Mouse (Mus musculus): Measurements from ENCODE around the gene Serping1. TPM values are rescaled to one million over a fixed set of nuclear protein-coding genes. Genes with fewer than 3 reads are reported as not detected.

Gene Serping1
- total and polyA plus RNA-seq, 2 experiments, result 298 to 1,033 TPM

GRCm38 (mm10) chr2:84779210-84779609 is 4.0 kb upstream of the Serping1 start:
- Histone ChIP-seq H3K9ac (ENCODE audit: low read depth, low read length) (no peak overlapping the region), H3K79me2 (ENCODE audit: control insufficient read depth, insufficient read depth, low read length) (peaks cover under 1% of the 10 kb centered on the region; the same call in 1 of the 2 replicates), H3K36me3 (ENCODE audit: control insufficient read depth, insufficient read depth, low read length) (no peaks in the 10 kb centered on the region), H3K4me3 (ENCODE audit: insufficient read depth, low read depth, low read length) (no peak overlapping the region), H3K4me1 (ENCODE audit: control insufficient read depth, insufficient read depth, low read length) (peaks cover 4% of the 10 kb centered on the region; the same call in 1 of the 2 replicates), H3K27ac (replicated peaks; ENCODE audit: insufficient read depth, low read depth, low read length) (no peak overlapping the region), H3K27me3 (ENCODE audit: control insufficient read depth, insufficient read depth, low read length) (no peaks in the 10 kb centered on the region)
- DNase-seq (ENCODE audit: extremely low read depth, low read depth, low spot score), result no peak
- 57% methylated on average over 6 of the region's 6 CpGs for WGBS
- peak; percentile 16; the same call in 1 of the 2 replicates for TF ChIP-seq CTCF (IDR thresholded peaks at IDR 0.05; ENCODE audit: low read depth, low read length)
- TF ChIP-seq POLR2A (IDR thresholded peaks at IDR 0.05; ENCODE audit: extremely low read depth, insufficient read depth, low read length), result no peak

DNA sequence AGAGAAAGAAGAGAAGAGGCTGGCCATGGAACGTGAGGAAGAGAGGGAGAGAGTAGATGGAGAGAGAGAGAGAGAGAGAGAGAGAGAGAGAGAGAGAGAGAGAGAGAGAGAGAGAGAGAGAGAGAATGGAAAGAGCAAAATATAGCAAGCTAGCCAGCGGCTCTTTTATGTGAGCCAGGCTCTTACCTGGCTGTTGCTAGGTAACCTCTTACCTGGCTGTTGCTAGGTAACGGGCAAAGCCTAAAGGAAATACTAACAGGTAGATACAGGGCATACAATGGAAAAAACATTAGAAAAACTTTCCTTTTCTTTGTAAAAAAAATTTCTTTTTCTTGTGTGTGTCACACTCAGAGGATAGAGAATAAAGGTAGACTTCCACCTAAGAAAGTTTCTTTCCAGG is 2.5 kb upstream of the Serping1 start:
- H3K9ac ChIP-seq (ENCODE audit: low read depth, low read length), result no peak overlapping the region
- peaks cover 5% of the 10 kb centered on the region; the same call in 1 of the 2 replicates for H3K79me2 ChIP-seq (ENCODE audit: control insufficient read depth, insufficient read depth, low read length)
- peaks cover 11% of the 10 kb centered on the region; the same call in 1 of the 2 replicates for H3K4me1 ChIP-seq (ENCODE audit: control insufficient read depth, insufficient read depth, low read length)
- H3K27ac ChIP-seq (replicated peaks; ENCODE audit: insufficient read depth, low read depth, low read length), result no peak overlapping the region
- 84% methylated on average over 3 of the region's 3 CpGs for WGBS
- no peak for TF ChIP-seq POLR2A (IDR thresholded peaks at IDR 0.05; ENCODE audit: extremely low read depth, insufficient read depth, low read length)
- no peak for TF ChIP-seq CTCF (IDR thresholded peaks at IDR 0.05; ENCODE audit: low read depth, low read length)
- H3K4me3 ChIP-seq (ENCODE audit: insufficient read depth, low read depth, low read length), result no peak overlapping the region
- H3K36me3 ChIP-seq (ENCODE audit: control insufficient read depth, insufficient read depth, low read length), result peaks cover 5% of the 10 kb centered on the region; the same call in 1 of the 2 replicates
- H3K27me3 ChIP-seq (ENCODE audit: control insufficient read depth, insufficient read depth, low read length), result no peaks in the 10 kb centered on the region
- no peak for DNase-seq (ENCODE audit: extremely low read depth, low read depth, low spot score)

DNA sequence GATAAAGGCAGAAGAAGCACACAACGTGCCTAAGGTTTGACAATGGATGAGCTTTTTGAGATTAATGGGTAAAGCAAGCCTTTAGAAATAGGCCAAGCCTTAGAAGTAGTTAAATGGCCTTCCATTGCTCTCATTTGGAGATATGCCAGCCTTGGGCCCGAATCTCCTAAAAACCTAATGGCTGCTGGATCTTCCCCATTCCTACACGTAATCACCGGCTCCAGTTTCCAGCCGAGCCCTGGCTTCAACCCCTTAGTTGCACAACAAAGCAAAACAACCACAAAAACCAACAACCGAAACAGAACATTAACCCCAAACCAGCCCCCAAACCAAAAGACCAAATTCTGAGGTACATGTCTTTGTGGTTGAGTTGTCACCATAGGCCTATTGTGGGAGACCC is 421 bp upstream of the Serping1 start:
- Histone ChIP-seq H3K36me3 (ENCODE audit: control insufficient read depth, insufficient read depth, low read length) (peaks cover 17% of the 10 kb centered on the region), H3K27me3 (ENCODE audit: control insufficient read depth, insufficient read depth, low read length) (no peaks in the 10 kb centered on the region), H3K4me1 (ENCODE audit: control insufficient read depth, insufficient read depth, low read length) (peaks cover 11% of the 10 kb centered on the region; the same call in 1 of the 2 replicates), H3K79me2 (ENCODE audit: control insufficient read depth, insufficient read depth, low read length) (peaks cover 7% of the 10 kb centered on the region; the same call in 1 of the 2 replicates), H3K9ac (ENCODE audit: low read depth, low read length) (peak overlapping the region; percentile 54), H3K4me3 (ENCODE audit: insufficient read depth, low read depth, low read length) (peak overlapping the region; percentile 39), H3K27ac (replicated peaks; ENCODE audit: insufficient read depth, low read depth, low read length) (peak overlapping the region; percentile 96)
- DNase-seq (ENCODE audit: extremely low read depth, low read depth, low spot score), result peak; percentile 78
- TF ChIP-seq POLR2A (IDR thresholded peaks at IDR 0.05; ENCODE audit: extremely low read depth, insufficient read depth, low read length), result no peak
- 18% methylated on average over 6 of the region's 6 CpGs for WGBS

GRCm38 (mm10) chr2:84774751-84775150 is 493 bp downstream of the Serping1 start:
- H3K4me1 ChIP-seq (ENCODE audit: control insufficient read depth, insufficient read depth, low read length), result peaks cover 11% of the 10 kb centered on the region; the same call in 1 of the 2 replicates
- peak; percentile 75 for DNase-seq (ENCODE audit: extremely low read depth, low read depth, low spot score)
- WGBS, result 10% methylated on average over 14 of the region's 15 CpGs
- no peak for TF ChIP-seq CTCF (IDR thresholded peaks at IDR 0.05; ENCODE audit: low read depth, low read length)
- peak; percentile 64 for TF ChIP-seq POLR2A (IDR thresholded peaks at IDR 0.05; ENCODE audit: extremely low read depth, insufficient read depth, low read length)
- H3K79me2 ChIP-seq (ENCODE audit: control insufficient read depth, insufficient read depth, low read length), result peaks cover 7% of the 10 kb centered on the region; the same call in 1 of the 2 replicates
- peaks cover 25% of the 10 kb centered on the region for H3K36me3 ChIP-seq (ENCODE audit: control insufficient read depth, insufficient read depth, low read length)
- peak overlapping the region; percentile 58 for H3K9ac ChIP-seq (ENCODE audit: low read depth, low read length)
- H3K4me3 ChIP-seq (ENCODE audit: insufficient read depth, low read depth, low read length), result peak overlapping the region; percentile 64
- no peaks in the 10 kb centered on the region for H3K27me3 ChIP-seq (ENCODE audit: control insufficient read depth, insufficient read depth, low read length)
- peak overlapping the region; percentile 78 for H3K27ac ChIP-seq (replicated peaks; ENCODE audit: insufficient read depth, low read depth, low read length)

DNA sequence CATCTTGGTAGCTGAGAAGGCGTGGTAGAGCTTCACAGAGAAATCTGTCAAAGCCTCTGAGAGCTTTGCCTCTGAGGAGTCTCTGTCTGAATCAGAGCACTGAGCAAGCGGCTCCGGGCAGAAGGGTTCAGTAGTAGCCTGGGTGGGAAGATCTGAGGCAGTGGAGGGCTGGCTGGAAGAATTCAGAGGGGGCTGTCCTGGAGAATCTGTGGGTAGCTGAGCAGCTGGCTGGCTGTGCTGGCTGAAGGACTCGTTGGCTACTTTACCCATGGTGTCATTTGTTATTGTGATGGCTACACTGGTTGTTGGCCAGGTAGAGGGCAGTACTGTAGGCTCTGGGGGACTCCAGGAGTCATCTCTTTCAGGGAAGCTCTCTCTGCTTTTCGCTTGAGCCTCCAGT is 2.0 kb downstream of the Serping1 start:
- peaks cover 7% of the 10 kb centered on the region; the same call in 1 of the 2 replicates for H3K79me2 ChIP-seq (ENCODE audit: control insufficient read depth, insufficient read depth, low read length)
- 79% methylated on average over 5 of the region's 5 CpGs for WGBS
- DNase-seq (ENCODE audit: extremely low read depth, low read depth, low spot score), result no peak
- no peaks in the 10 kb centered on the region for H3K27me3 ChIP-seq (ENCODE audit: control insufficient read depth, insufficient read depth, low read length)
- peak overlapping the region; percentile 78; the same call in 1 of the 2 replicates for H3K27ac ChIP-seq (replicated peaks; ENCODE audit: insufficient read depth, low read depth, low read length)
- peaks cover 11% of the 10 kb centered on the region; the same call in 1 of the 2 replicates for H3K4me1 ChIP-seq (ENCODE audit: control insufficient read depth, insufficient read depth, low read length)
- H3K9ac ChIP-seq (ENCODE audit: low read depth, low read length), result peak overlapping the region; percentile 42
- H3K36me3 ChIP-seq (ENCODE audit: control insufficient read depth, insufficient read depth, low read length), result peaks cover 40% of the 10 kb centered on the region
- peak overlapping the region; percentile 64; the same call in 1 of the 2 replicates for H3K4me3 ChIP-seq (ENCODE audit: insufficient read depth, low read depth, low read length)
- no peak for TF ChIP-seq POLR2A (IDR thresholded peaks at IDR 0.05; ENCODE audit: extremely low read depth, insufficient read depth, low read length)
- TF ChIP-seq CTCF (IDR thresholded peaks at IDR 0.05; ENCODE audit: low read depth, low read length), result no peak

DNA sequence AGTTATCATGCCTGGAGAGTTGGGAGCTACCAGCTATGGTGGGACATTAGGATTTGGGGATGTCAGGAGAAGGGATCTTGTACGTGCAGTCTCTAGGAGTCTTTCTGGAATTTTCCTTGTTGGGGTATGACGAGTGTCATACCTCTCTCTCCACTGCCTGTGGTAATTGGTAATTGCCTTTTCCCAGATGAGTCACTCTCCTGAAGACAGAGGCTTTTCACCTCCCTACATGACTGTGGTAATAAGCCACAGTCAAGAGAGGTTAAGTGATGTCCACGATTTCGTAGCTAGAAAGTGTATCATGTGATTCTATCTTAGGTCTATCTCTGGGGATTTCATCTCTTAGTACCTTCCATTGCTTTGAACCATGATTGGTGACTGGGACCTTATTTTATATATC is 2.8 kb downstream of the Serping1 start:
- Histone ChIP-seq H3K4me3 (ENCODE audit: insufficient read depth, low read depth, low read length) (no peak overlapping the region), H3K36me3 (ENCODE audit: control insufficient read depth, insufficient read depth, low read length) (peaks cover 43% of the 10 kb centered on the region), H3K4me1 (ENCODE audit: control insufficient read depth, insufficient read depth, low read length) (peaks cover 11% of the 10 kb centered on the region; the same call in 1 of the 2 replicates), H3K9ac (ENCODE audit: low read depth, low read length) (no peak overlapping the region), H3K27me3 (ENCODE audit: control insufficient read depth, insufficient read depth, low read length) (no peaks in the 10 kb centered on the region), H3K79me2 (ENCODE audit: control insufficient read depth, insufficient read depth, low read length) (peaks cover 7% of the 10 kb centered on the region; the same call in 1 of the 2 replicates), H3K27ac (replicated peaks; ENCODE audit: insufficient read depth, low read depth, low read length) (no peak overlapping the region)
- WGBS, result 86% methylated on average over 4 of the region's 4 CpGs
- no peak for DNase-seq (ENCODE audit: extremely low read depth, low read depth, low spot score)
- TF ChIP-seq CTCF (IDR thresholded peaks at IDR 0.05; ENCODE audit: low read depth, low read length) (no peak), POLR2A (IDR thresholded peaks at IDR 0.05; ENCODE audit: extremely low read depth, insufficient read depth, low read length) (no peak)

All from liver, adult 2 months (tissue).